Mouse (Mus musculus) kidney, postnatal 4 days (tissue): Measurements from ENCODE around the gene Krcc1.
A peak's percentile ranks its signal among the peaks of the same experiment; 100 is the strongest.

Experiments
- DNase-seq, 2 experiments: peaks; one replicate each; pipeline ENCODE4 v3.0.0; 2021; ENCODE audit warnings: mixed read lengths in 2 of 2

Gene Krcc1

DNA sequence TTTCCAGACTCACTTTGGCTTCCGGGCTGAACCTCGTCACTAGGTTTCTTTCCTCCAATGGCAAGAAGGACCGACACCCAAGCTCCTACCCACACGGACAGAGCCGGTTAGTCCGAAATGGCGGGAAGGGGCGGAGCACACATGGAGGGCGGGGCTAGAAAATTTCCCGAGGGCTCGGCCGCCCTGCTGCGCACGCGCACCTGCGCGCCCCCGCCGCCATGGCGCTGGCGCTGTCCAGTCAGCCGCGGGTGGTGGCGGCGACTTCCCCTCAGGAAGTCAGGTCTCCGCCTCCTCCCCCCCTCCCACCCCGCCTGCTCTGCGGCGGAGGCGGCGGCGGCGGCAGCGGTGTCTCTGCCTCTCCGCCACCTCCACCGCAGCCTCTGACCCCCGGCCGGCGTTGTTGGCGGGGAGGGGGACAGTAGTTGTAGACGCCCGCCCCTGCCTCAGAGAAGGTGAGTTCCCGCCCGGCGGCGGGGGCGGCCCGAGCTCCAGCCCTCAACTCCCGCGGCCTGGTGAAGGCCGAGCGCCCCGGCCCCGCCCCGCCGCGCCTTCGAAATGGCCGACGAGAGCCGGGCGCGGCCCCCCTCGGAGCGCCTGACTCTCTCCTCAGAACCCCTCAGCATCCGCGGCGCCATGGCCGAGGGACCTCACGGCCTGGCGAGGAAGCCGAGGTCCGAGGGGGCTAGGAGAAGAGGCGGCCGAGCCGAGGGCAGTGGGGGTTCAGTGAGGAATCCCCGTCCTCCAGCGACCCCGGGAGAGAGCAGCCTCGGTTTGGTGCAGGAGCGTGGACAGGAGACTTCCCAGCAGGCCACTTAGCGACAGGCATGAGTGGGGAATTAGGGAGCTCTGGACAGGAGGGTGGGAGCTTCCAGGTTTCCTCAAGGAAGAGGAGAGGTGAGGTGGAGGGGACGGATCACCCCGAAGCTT is at the start of gene Krcc1:
Gene Krcc1 (plus strand): TSS at position 289 of the 927 bp plus-strand sequence.
- DNase-seq = peak; percentile 97 to 98

DNA sequence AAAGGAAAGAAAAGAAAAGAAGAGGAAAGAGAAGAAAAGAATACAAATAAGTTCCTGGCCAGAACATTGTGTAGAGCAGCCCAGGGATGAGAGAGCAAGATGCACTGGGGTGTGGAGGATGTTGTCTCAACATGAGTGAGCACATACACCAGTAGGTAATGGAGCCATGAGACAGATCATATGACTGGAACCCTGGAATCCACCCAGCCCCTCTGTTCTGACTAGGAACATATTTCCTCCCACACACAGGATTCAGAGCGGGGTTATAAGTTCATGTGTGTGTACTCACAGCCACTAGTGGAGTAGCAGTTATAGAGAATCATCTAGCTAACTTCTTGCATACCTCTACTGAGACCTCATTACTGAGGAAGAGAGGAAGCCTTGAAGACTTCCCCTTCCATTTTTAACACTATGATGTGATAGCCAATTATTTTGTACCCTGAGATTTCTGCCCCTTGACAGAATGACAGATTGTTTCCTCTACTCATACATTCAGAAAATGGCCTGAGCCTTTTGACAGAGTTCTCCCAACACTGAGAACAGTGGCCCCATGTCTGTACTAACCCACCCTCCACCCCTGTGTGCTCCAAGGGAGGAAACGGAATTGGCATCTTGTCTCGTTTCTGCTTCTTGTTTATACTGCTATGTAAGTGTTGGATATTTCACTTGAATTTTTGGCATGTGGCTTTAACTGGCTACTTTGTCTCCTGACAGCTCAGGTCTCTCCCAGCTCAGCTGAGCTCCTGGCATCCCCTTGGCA is 47.1 kb upstream of the Krcc1 start:
- DNase-seq = no peak

DNA sequence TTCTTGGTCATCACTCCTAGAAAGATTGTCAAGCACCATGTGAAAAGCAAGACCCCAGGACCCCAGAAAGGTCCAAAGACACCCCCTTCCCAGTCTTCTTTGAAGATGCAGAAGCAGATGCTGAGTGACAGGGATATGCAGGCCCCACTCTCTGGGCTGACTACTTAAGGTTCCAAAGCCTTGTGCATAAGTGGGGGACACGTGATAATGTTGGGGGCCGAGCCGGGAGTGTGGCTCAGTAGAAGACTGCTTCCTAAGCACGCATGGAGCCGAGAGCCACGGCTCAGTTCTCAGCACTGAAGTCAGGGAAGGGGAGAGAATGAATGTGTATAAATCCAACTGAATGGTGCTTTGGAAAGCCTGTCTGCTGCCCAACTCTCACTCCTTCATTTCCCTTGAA is 44.9 kb upstream of the Krcc1 start:
- no peak for DNase-seq

DNA sequence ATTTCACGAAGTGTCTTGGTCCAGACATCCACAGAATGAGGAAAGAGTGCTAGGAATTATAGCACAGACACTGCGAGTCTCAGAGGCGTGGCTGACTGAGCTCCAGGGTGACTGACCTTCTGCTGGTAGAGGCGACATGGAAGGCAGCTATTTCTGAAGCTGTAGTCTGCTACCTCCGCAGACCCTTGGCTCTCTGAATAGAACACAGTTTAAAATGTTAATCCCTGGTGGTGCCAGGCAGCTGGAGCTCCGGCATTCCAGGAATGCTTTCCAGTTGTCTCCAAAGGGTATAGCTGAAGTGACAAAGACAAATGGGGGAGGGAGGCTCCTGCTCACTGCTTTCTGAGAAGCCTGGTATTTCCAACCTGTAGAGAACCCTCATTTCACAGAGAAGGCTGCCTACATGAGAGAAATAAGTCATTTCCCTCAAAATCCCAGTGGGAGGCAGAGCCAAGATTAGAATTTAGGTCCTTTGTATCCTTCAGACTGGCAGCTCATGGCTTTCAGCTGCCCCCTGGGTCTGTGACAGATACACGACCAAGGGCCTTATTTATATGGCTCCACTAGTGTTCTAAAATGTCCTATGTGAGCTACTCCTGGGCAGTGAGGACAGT is 44.2 kb upstream of the Krcc1 start:
- DNase-seq = peak; percentile 17 to 39

DNA sequence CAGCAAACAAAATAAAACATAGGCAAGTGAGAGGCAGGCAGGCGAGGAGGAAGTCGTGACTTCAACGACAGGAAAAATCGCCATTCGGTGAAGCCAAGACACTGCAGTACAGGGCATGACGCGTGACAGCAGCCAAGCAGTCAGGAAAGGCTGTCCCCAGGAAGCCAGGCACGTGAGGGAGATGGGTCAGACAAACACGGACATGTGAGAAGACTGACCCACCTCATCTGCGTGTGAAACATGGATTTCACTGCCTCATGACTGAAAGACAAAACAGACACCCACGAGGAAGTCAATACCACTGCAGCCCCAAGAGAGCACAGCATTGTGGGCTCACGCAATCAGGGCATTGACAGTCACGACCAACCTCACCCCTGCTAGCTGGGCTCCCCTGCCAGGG is 36.4 kb upstream of the Krcc1 start:
- no peak for DNase-seq

DNA sequence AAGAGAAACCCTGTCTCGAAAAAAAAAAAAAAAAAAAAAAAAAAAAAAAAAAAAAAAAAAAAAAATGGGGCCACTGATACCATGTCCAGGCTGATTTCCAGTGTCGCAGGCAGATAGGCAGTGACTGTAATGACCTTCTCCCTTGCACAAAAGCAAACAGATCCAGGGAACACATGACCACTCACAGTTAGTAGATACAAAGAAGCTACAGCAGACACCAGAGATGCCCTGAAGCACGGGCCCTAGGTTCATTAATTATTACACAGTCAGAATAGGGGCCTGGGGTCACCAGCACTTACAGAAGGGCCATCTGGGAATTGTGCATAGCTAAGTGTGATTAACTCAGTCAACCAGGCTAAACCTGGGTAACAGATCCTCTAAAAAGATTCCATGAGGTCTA is 35.5 kb upstream of the Krcc1 start:
- no peak for DNase-seq

DNA sequence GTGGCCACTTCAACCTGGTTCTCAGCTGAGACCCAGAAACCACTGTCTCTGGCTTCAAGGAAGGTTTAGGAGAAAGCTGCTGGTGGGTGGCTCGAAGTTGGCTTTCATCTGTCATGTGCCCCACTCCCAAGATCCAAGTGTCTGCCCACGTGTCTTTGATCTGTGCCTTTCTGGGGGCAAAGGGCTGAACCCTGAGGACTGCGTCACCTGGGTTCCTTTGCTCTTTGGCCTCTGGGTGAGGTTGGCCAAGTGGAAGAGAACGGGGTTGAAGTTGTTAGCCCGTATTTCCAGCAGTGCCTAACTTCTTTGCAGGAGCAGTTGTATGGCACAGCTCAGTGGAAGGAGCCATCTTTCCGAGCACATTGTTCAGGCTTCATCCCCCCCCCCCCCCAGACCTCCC is 35.0 kb upstream of the Krcc1 start:
- DNase-seq = no peak

DNA sequence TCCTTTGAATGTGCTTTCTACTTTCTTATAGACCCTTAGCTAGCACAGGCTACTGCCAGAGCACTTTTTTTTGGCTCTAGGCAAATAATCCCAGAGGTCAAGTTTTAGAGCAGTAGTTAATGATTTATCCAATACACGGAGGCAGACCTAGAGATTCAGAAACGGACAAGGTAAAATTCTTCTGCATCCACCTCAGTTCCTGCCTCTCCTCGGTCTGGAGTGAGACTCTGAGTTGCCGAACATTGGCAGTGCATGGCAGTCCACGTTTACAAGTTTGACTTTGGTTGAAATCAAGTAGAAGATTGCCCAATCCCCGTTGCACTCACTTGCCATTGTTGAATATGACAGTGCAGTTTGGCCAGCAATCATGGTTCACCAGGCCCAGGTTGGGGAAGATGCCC is 34.4 kb upstream of the Krcc1 start:
- no peak for DNase-seq

DNA sequence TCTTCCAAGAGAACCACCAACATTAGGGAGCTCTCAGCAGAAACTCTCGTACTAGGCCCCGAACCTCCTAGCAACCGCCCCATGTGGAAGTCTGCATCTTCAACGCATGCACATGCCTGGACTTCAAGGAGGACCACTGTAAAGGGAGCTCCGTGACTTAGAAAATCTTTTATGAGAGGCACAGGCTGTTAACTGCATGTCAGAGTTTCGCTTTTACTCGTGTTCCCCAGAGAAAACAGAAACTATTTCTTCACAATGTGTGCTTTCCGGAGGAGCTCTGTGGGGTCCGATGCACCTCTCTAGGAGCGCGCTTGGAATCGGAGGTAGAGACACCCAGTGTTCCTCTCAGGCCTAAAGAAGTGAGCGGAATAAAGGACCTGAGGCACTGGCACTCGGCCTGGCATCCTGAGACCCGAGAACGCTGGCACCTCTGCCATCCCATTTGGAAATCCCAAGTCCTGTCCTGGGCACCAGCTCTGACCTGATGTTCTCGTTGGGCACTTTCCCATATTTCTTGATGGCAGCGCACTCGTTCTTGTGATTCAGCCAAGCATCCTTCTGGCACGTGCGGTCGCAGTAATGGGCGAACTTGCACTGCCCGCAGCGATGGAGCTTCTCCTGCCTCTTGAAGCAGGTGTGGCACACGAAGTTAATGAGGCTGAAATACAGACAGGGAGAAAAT is 32.3 kb upstream of the Krcc1 start:
- no peak for DNase-seq

DNA sequence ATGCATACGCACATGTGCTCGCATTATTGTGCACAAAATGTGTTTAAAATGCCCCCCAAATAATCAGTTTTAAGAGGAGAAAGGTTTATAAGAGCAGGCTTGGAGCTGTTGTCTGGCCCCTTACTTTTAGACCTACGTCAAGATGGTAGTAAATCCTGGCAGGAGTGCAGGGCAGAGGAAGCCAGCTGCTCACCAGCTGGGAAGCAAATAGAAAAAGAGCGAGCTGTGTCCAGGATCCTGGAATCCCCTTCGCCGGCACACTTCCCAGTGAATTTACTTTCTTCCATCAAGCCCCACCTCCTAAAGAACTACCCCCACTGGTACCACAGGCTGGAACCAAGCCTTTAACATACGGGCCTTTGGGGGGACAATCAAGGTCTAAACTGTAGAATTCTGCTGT is 30.6 kb upstream of the Krcc1 start:
- no peak for DNase-seq

DNA sequence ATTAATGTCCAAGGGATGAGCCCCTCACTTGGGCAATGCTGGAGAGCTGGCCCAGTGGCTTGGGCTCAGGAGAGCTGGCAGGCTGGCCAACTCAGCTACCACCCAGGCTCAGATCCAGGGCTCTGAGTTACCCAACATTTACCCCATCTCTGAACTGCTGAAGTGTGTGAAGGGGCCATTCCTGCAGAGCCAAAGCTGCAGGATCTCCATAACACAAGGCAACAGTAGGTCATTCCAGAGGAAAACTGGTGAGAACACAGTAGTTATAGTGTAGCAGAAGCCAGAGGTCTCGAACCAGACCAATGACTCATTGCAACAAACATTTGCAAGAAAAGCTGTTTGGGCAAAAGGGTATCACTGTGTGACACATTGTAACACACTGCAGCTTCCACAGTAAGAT is 28.7 kb upstream of the Krcc1 start:
- DNase-seq = no peak

DNA sequence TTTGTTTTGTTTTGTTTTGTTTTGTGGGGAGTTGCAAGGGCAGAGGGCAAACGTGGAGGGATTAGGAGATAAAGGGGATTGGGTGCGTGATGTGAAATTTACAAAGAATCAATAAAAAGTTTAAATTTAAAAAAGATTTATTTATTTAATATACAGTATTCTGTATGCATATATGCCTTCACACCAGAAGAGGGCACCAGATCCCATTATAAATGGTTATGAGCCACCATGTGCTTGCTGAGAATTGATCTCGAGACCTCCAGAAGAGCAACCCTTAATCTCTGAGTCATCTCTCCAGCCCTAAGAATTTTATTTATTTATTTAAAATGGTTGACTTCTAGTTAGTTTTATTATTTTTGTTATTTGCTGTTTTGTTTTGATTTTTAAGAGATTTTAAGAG is 28.2 kb upstream of the Krcc1 start:
- no peak for DNase-seq

DNA sequence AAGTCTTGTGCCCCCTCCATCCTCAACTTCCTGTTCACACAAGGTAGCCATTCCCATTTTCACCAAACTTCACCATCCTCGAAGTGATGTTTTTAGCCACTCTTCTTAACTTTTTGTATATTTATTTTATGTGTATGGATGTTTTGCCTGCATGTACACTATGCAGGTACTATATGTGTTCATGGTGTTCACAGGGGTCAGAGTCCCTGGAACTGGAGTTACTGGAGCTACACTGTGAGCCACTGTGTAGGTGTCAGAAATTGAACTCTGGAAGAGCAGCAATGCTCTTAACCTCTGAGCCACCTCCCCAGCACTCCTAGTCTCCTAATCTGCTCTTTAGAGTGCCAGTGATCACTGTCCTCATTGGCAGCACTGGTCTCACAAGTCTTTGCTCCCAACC is 23.1 kb upstream of the Krcc1 start:
- DNase-seq = no peak

DNA sequence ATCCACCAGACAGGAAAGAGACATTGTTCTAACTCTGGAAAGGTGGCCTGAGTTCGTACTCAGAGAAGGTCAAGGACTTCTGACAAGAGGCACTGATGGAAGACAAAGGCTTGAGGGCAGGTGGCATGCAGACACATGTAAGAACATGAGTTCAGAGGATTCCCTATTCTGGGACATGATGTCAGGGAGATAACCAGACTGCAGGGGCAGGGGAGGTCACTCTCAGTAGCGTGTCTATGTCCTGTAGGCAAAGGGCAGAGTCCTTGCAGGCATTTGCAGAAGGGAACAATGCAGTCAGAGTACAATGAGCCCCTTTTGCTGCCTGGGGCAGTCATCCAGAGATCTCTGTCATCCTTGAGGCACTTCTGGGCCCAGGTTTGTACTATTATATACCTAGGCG is 21.9 kb upstream of the Krcc1 start:
- DNase-seq = no peak

DNA sequence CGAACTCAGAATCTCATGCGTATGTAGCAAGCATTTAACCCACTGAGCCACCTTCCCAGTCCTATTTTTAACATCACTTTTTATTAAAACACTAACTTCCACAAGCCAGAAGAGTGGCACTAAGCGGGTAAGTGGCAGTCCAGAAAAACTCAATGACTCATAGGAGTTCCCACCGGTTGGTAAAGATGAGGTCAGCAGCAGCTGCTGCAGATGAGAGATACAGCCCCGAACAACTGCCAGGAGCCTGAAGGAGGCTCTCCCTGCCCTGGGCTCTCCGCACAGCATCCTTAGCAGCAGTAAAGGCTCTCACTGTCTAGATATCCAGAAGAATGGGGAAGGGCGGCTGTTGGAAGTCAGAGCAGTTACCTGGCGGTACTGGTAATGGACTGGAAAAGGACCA is 20.5 kb upstream of the Krcc1 start:
- DNase-seq = no peak

DNA sequence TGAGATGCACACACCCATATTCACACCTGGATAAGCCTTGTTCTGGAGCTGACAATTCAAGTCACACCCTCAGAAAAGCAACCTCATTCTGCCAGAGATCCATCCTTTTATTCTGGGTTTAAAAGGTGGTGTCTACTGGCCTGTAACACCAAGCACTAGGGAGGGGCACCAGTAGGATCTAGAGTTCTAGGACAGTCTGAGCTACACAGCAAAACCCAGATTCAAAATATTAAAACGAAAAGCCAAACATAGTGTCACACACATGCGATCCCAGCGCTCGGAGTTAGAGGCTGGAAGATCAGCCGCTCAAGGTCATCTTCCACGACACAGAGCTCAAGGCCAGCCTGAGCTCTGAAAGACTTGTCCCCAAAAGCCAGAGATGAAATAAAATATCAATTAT is 17.0 kb upstream of the Krcc1 start:
- DNase-seq = no peak

DNA sequence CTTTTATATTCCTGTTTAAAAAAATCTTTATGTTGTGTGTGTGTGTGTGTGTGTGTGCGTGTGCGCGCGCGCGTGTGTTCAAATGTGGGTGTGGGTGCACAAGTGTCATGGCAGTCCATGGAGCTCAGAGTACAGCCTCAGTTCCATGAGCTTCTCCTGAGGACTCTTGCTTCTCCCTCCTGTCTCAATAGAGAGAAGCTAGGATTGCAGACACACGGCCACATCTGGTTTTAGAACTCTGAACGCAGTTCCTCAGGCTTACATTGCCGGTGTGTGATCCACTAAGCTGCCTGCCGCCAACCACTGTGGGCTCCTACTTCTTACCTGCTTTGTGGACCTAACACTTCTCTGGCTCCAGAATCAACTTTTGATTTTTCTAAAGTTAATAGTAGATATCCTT is 15.3 kb upstream of the Krcc1 start:
- no peak for DNase-seq

DNA sequence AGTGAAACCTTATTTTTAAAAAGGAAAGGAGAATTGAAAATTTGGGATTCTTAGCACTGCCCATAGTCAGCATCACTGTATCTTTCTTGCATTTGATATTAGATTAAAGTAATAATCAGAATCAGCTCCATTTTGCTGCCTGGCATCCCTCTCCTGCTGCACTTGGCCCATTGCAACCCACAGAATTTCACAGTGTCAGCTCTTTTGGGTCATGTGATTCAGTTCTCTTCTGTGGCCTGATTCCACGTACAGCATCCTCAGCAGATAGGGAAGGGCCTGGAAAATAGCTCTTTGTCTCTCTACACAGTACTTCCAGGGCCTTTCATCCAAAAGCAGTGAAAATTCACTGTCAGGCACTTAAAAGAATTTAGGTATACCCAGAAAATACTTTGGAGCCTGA is 14.1 kb upstream of the Krcc1 start:
- DNase-seq = no peak

DNA sequence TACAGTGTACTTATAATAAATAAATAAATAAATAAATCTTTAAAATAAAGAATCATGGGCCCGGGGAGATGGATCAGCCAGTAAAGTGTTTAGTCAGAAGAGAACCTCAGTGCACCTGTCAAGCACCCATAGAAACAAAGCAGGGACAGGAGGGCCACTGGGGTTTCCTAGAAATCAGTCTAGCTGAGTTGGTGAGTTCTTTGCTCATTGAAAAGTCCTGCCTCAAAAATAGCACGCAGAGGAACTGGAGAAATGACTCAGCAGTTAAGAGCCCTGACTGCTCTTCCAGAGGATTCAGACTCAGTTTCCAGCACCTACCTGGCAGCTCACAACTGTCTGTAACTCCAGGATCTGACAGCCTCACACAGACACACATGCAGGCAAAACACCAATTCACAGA is 12.9 kb upstream of the Krcc1 start:
- DNase-seq = no peak

DNA sequence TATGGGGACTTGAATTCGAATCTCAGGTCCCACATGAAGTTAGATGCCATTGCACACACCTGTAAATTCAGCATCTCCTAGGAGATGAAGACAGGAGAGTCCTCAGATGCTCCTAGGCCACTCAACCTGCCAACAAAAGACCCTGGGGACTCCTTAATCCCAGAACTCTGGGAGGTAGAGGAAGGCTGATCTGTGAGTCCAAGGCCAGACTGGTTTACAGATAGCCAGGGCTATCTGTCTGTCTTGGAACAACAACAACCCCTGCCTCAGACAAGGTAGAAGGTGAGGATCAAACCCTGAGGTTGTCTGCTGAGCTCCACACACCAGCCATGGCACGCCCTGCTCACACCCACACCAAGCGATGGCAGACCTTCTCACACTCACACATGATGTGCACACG is 12.3 kb upstream of the Krcc1 start:
- DNase-seq = no peak

DNA sequence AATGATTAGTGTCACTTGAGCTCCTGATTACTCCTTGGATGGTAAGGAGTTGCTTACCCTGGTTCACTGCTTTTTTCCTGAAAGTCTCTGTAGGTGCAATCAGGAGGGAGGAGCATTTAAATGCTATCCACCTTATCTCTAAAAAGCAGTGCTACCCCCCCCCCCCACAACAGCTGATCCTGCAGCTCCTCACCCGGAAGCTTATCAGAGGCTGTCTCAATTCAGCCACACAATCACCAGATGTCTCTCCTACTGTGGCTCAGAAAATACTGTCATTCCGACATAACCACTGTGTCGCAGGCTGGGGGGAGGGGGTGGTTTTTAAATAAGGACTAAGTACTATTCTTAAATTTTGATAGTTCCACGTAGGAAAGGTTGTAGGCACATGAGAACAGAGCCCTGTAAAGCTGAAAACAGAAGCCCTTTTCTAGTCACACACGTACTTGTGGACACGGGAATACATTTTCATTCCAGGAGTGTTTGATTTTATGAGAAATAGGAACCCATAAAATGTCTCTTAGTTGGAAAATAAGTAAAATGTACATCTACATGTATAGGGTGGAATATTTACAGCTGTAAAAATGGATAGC is 11.3 kb upstream of the Krcc1 start:
- DNase-seq = no peak

DNA sequence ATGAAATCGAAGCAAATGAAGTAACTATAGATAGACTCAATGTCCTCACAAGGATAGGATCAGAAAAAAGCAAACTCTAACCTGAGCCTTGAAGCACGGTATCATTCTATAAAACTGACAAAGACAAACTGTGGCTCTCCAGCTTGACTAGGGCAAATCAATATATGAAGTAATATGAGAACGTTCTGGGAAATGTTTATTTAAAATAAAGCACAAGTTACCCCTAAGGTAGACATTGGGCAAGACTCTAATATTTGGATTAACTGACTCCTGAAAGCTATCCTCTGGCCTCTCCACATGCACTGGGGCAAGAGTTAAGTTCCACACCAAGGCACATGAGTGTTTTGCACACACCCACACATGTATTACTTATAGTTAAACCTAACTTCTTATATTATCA is 10.4 kb upstream of the Krcc1 start:
- DNase-seq = no peak
